Mouse (Mus musculus) heart, adult 8-10 months (tissue): ENCODE data around the gene Nfib. TPM values are rescaled to one million over a fixed set of nuclear protein-coding genes. Genes with fewer than 3 reads are reported as not detected.

Experiments used
- DNase-seq: peaks from one replicate; pipeline ENCODE4 v3.0.0; 2022; ENCODE audit warnings: low spot score
- total RNA-seq, 4 experiments: library from RNA; stranded (reverse); gene quantifications; 2 replicates each; pipeline ENCODE4 v1.2.4; 2022

Nfib gene
- total RNA-seq, 4 experiments from 2014 or later = 115 to 138 (median 131) TPM

DNA sequence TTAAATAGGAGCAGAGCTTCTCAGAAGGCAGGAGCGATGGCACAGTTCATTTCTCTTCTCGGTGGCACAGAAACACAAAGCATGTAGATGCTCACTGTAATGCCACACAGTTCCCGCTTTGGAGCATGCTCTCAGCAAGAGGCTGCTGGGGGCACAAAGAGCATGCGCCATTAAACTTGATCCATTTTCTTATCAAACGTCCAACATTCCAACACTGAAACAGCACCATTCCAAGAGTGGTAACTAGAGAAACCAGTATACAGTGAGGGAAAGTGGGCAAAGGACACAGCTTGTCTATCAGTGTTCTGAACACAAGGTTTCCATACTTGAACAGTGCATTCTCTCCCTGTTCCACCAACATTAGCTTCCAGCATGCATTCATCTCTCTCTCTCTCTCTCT is 206.3 kb downstream of the Nfib start:
- DNase-seq = no peak

DNA sequence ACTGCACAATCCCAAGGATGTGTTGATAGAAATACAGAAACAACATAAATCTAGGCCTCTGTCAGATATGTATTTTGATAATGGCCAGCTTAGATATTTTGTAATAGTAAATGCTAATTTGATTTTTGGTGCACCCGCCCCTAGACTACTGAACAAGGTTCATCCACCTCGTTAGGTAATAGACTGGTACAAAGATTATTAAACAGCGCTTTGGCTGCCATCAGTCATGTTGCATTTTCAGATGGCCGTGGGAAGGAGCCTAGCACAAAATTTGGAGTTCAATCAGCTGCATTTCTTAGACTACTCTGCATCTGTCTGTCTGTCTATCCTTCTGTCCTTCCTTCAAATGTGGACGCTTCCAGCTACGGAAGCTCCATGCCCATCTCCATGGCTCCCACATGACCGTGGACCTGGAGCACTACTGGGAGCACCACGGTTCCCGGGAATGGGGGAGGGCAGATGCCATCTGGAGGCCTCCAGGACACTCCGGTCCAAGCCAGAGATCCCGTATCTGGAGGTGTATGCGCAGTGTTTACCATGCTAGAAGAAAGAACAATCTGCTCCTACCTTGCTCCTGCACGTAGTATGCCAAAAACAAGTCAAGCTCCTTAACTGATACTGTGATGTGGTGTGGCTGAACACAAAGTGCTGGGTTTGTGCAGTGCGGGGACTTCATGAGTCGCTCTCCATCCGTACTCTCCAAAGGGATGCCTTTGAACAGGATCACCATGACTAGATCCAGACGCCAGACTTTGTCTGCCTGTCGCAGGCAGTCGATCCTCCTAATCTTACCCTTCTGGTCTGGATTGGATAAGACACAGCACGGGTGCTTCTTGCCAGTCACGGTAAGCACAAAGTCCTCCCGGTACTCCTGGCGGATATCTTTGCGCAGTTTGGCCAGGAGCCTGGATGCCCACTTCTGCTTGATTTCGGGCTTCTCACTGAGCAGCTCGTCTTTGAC is 207.6 kb downstream of the Nfib start:
- DNase-seq = no peak

DNA sequence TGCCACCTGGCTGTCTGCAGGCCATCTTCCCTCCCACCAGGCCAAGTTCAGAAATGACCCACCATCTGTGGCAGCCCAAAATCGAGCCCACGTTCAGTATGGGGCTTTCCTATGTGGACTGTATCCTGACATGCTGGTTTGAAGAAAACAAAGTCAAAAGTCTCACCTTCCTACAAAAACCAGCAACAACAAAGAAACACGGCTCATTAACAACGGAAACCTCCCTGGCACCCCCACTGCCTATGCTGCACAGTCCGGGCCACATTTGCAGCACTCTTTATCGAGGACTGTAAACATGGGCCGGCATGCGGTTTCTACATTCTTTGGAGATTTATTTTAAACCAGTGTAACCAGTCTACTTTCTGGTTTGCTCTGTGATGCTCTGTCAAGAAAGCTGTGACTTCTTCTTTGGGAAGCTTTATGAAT is 208.4 kb downstream of the Nfib start:
- DNase-seq = no peak

DNA sequence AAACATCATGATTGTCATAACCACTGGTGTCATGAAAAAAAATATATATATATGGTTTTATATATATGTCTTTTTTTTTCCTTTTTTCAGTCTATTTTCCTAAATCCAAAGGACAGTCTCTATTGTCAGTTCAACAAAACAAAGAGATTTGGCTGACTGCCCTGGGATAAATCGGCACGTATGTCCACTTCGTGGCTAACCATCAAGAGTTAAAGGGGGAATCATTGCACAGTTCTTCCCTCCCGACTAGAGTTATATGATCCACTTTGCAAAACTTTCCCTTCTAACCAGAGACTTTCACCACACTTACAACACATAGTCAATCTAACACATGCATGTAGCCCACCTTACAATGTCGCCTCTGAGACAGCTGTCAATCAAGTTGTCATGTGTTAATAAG is 209.2 kb downstream of the Nfib start:
- DNase-seq = no peak

DNA sequence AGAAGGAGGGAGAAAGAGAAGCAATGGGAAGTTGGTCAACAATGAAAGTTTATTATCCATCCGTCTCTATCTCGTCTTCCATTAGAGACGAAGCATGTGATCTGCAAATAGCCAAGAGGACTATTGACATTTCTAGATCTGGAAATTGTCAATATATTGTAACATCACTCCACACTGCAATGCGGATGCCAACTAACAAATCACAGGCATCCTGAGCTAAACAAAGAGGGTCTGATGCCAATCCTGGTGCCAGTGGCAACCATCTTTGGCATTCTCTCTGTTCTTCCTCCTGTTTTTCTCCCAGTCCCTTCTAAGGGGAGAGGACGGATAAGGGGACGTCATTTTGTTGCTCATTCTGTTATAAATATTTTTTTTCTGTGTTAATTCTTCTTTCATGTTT is 209.9 kb downstream of the Nfib start:
- DNase-seq = no peak

DNA sequence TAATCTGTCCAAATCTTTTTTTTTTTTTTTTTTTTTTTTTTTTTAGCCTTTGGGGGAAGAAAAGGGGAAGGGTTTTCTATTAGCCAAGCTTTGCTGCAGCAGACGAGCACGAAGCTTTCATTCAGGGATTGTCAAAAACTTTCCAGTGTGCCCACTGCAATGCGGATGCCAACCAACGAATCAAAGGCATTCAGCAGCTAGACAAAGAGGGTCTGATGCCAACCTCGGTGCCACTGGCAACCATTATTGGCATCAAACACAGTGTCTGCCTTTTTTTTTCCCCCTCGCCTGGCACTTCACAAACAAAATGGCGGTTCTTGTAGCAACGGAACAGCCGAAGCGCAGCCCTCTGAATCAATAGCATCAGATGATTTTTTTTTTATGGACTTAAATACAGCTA is 210.7 kb downstream of the Nfib start:
- DNase-seq = no peak

DNA sequence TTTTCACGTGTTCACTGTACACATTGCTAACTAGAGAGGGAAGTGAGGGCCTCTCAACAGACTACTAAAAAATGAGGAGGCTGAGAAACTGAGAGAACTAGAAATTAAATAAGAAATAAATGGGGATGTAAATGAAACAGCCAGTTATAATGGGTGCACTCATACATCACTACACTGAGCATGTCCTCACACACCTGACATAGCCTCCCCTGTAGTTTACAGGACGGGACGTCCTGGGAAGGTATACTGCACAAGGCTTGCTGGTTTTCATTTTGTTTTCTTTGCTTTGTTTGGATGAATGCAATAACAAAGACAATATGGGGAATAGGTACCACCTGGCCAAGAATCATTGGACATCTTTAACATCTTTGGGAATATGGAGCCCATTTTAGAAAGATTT is 211.1 kb downstream of the Nfib start:
- DNase-seq = no peak

DNA sequence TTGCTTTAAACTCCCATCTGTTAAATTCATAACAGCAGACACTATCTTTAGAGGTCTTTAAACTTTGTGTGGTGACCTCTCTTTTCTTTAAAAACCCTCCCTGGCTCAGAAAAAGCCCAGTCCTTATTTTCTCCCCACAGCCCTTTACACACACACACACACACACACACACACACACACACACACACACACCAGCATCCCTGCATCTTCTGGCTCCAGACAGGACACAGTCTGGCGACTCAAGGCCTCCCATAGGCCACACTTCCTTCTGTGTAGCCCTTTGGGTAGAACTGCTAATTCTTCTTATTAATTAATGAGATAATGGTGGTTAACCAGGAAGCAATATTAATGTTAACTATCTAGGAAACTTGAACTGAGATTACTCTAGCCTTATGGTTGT is 211.7 kb downstream of the Nfib start:
- DNase-seq = no peak

DNA sequence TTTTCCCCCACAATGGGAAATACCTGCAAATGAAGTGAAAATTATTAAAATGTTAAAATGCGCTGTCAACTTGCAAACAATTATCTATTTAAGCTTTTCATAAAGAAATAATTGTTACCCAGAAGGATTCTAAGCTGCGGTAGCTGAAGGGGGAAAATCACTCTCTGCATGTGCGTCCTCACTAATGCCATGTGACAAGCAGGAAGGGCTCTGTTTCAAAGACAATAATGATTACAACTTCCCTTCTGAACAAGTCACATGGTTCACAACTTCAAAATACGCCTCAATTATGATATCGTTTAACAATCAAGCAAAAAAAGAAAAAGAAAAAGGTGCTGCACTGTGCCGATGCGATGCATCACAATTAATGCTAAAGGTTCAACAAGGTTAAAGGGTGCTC is 212.2 kb downstream of the Nfib start:
- DNase-seq = no peak

DNA sequence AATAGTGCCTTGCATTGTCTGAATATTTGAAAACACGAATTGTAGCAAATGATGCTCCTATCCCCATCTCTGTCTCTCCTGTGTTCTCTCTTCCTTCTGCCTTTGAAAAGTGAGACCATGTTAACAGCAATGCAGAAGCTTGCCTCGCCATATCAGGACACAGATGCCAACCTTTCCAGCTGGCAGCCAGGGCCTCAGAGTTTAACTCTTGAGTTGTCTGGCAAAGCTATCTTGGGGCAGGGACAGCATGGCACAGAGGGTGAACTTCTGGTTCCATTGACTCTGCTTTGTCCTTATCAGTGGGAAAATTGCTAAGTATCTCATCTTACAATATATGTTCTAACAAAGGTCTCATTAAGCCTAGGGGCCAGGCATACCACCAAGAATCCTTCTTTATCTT is 212.8 kb downstream of the Nfib start:
- DNase-seq = no peak

DNA sequence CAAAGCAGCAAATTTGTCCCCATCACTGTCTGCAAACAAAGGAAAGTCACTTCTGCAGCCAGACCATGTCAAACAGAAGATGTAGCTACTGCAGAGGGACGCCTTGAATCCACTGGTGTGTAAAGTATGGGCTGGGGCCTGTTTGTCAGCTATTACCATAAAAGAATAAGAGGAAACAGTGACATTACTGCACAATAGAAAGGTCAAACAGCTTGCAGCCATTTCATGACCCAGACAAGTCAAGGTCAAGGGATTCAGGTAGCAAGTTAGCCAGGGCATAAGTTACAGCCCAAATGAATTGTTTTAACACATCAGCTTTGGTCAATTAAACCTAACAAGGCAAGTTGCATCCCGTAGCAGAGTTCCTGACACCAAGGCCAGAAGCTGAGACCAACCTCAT is 215.6 kb downstream of the Nfib start:
- no peak for DNase-seq

DNA sequence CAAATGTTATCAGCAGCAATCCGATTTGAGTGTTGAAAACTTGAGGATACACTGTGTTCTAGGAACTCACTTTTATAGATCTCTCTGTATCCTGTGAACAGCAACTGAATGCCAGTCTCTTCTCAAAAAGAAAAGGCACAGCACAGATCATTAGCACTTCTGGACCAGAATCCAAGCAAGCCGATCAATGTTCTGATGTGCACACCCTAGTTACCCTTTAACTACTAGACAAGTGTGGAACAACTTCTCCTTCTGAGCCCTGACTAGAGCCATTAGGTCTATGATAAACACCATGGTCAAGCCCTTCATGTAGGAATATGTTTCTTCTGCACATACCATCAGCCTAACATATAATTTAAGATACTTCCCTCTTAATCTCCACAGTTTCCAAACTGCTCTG is 219.6 kb downstream of the Nfib start:
- DNase-seq = no peak

DNA sequence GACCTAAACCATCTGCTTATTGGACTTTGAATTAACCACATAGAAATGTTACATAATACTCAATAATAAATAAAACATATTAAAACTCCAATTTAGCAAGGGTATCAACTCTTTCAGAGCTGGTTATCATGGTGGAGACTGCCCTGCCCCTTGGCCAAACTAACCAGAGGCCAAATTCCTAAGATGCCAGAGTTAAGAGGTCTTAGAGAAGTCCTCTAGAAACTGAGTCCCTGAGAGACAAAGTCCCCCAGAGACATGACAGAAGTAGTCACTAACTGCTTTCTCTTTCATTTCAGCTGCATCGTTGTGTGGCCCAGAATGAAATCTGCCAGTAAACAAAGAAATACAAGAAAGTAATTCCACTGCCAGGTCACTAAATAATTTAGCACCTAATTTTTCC is 221.7 kb downstream of the Nfib start:
- no peak for DNase-seq

DNA sequence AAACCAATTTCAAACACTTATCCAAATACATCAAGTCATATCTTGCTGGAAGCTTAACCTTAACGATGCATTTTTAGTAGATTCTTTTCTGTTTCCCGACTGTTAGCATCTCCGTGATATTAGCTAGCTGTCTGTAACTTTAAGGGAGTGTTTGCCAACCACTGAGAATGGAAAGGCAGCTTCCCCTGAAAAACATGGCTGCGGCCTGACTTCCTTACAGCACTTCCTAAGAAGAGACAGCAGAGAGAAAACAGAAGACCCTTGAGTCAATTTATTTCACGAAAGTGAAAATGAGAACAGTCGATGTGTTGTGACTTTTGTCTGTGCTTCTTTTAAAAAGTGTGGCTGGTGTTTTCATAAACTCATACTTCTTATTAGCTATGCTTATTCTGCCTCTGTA is 222.3 kb downstream of the Nfib start:
- peak; percentile 64 for DNase-seq

DNA sequence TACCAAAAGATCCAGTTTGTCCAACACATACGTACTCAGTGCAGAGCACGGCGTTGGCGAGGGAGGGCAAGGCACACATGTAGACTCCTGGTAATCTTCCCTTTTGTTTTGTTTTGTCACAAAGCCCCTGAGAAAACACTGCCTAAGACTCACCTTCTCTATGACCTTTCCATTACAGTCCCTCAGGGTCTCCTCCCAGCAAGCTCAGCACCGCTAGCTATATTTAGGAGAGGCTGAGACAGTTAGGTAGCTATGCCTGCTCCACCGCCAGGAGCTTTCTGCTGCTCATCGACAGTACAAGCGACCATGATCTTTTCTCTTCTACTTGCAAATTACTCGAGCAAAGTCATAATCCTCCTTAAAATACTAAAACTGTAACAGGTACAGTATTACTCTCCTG is 224.9 kb downstream of the Nfib start:
- no peak for DNase-seq

DNA sequence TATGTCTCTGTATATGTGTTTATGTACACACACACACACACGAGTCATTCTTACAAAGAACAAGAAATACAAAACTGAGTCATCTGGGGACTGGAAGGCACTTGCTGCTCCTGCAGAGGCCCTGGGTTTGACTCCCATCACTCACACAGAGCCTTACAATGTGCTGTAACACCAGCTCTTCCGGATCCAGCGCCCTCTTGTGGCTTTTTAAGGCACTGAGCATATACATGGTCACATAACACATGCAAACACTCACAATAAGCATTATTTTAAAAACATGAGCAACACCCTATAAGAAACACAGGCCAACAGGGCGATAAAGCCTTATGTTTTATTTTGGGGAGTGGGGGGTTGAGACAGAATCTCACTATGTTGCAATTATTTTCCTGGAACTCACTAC is 226.2 kb downstream of the Nfib start:
- DNase-seq = no peak

DNA sequence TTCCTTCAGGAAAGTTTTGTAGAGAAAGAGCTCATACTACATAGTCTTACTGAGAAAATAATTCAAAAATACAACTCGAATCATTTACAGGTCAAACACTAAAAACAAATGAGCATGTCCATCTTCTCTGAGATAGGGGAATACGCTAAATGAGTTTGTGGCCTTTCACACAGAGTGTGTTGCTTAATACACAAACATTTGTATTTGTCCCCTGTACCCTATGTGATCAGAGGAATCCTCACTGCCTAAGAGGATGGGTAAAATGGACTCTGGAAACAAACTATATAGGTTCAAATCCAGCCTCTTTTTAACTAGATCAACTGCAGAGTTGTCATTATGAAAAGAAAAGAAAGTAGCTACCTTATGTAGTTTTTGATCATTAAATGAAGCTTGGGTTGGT is 227.8 kb downstream of the Nfib start:
- DNase-seq = no peak

DNA sequence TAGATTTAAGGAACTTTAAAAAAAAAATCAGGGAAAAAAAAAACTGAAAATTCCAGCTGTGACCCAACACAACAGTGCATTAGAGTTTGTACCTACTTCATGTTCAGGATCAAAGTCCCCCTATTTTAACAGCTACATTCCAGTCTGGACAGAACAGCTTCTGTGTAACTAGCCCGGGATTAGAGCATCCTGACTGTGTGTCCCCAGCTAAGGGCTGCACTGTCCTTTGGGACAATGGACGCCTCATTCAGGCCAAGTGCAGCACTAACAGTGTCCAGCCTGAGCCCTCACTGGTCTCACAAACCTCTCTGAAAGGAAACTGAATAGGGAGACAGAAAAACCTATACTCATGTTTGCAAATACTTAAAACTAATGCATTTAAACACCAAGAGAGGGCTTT is 229.1 kb downstream of the Nfib start:
- DNase-seq = no peak

DNA sequence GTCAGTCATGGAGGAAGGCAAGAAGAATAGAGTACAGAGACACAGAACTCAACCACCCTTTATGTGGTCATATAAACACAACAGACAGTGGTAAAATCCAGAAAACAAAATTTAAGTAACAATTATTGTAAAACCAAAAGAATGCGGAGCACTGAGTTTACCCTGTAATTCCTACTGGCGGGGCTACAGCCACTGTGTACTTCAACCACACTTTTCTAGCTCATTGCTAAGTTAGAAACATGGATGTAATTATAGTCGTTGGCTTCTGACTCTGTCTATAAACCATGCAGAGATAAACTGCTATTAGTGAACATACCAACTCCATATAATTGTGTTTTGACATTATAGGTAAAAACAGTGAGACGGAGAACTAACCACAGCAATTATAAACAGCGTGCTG is 231.2 kb downstream of the Nfib start:
- DNase-seq = no peak

DNA sequence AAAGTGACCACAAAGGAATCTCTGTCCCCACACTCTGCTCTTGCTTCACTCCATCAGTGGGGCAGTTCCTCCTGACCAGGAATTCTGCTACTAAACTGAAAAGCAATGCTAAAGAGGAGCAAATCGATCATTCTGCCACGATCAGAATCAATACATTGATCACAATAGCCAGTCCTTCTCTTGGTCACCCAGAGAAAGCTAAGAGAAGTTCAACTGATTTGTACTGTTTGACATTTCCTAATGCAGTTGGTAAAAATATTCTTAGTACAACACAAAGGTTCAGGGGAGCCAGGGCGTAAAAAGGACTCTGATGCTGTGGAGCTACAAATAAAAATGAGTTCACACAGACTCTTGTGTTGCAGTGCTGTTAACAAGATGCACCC is 234.6 kb downstream of the Nfib start:
- no peak for DNase-seq

DNA sequence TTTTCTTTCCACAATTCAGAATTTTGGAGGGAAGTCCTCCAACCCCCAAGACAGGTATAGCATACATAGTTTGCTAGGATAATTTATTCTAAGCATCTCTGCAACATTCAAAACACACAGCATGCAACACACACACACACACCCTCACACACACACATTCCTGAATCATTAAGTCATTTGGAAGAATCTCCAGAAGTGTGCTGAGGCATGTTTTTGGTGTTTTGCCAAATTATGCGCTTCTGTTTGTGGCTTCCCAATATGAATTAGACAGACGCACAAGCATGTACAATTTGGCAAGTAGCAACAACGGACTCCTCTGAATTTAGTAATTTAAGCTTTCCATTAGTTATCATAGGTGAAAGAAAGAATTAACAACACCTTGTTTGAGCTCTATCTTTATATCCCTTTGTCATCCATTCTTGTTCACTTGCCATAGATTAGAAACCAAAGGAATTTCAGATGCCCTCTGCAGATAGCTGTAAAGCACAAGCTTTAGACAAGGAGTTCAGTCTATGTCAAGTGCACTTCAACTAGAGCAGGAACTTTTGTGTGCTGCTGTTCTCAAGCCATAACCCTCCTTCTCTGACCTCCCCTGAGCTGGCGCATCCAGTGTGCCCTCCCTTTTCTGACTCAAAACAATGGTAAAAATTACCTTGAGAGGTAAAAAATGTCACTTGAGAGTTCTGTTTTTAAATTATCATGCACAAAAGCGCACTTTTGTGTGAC is 235.2 kb downstream of the Nfib start:
- peak; percentile 51 for DNase-seq

DNA sequence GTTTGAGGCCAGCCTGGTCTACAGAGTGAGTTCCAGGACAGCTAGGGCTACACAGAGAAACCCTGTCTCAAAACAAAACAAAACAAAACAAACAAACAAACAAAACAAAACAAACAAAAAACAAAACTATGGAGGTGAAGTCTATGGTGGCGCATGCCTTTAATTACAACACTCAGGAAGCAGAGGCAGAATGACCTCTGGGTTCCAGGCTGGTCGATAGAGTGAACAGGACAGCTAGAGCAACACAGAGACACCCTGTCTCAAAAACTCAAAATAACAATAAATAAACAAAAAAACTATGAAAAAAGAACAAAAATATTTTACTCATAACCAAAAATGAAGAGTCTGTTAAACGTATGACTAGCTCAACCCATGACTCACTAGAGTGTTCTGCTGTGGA is 236.6 kb downstream of the Nfib start:
- no peak for DNase-seq

DNA sequence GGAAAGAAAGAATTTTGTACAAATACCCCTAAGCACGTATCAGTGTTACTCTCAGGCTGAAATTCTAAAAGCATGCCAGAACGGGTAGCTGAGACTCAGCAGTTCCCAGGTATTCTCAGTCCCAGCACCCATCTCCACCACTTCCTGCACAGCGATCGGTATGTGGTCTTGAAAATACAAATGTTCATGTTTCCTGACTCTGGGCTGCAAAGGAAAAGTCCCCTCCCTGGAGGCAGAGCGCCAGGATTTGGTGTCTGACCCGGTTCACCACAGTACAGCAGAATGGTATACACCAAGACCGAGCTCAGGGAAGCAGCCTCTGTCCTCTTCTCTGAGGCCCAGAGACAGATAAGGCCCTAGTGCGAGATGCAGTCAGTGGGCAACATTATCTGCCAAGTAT is 238.8 kb downstream of the Nfib start:
- peak; percentile 74 for DNase-seq
